Mouse (Mus musculus) forebrain, embryonic 11.5 days (tissue): ENCODE data around the gene Limch1. TPM values are rescaled to one million over a fixed set of nuclear protein-coding genes. Genes with fewer than 3 reads are reported as not detected.

ENCODE experiments used
- ATAC-seq: fragments of 200-750 bp; cut with Nextera tagmentation; replicated peaks from 2 replicates; pipeline ENCODE4 v1.8.0; 2017; ENCODE audit warnings: moderate TSS enrichment; ENCODE audit not compliant: low FRiP score
- DNase-seq: peaks from one replicate; pipeline ENCODE4 v3.0.0-alpha.2; 2017; ENCODE audit warnings: low spot score
- H3K27ac ChIP-seq: fragments of 300-500 bp; sonication (generic); 2 replicates; pipeline ENCODE4 v1.5.1; 2014; ENCODE audit warnings: low read depth, low read length
- H3K27me3 ChIP-seq: fragments of 300-500 bp; sonication (generic); 2 replicates; pipeline ENCODE4 v1.6.1; 2014; ENCODE audit warnings: mild to moderate bottlenecking, low read length, mixed read lengths; ENCODE audit not compliant: control insufficient read depth, insufficient read depth
- H3K36me3 ChIP-seq: fragments of 300-500 bp; sonication (generic); 2 replicates; pipeline ENCODE4 v1.6.1; 2014; ENCODE audit warnings: mild to moderate bottlenecking, low read length, moderate library complexity, mixed read lengths; ENCODE audit not compliant: control insufficient read depth, insufficient read depth
- H3K4me1 ChIP-seq: fragments of 300-500 bp; sonication (generic); replicated peaks from 2 replicates; pipeline ENCODE4 v1.6.1; 2014; ENCODE audit warnings: low read length, mixed read lengths; ENCODE audit not compliant: control insufficient read depth, insufficient read depth
- H3K4me2 ChIP-seq: fragments of 300-500 bp; sonication (generic); 2 replicates; pipeline ENCODE4 v1.6.1; 2014; ENCODE audit warnings: low read depth, mild to moderate bottlenecking, low read length, moderate library complexity, mixed read lengths; ENCODE audit not compliant: severe bottlenecking
- H3K4me3 ChIP-seq: fragments of 300-500 bp; sonication (generic); 2 replicates; pipeline ENCODE4 v1.5.1; 2014; ENCODE audit warnings: low read depth, low read length
- H3K9ac ChIP-seq: fragments of 300-500 bp; sonication (generic); 2 replicates; pipeline ENCODE4 v1.6.1; 2014; ENCODE audit warnings: low read length
- H3K9me3 ChIP-seq: fragments of 300-500 bp; sonication (generic); 2 replicates; pipeline ENCODE4 v1.6.1; 2016; ENCODE audit warnings: low read length, mixed read lengths; ENCODE audit not compliant: control insufficient read depth
- WGBS: fragments of 180-500 bp; shearing (Covaris S2); extraction: QIAGEN DNeasy Blood & Tissue Kit; methylation state at CpG from one replicate; pipeline ENCODE4 v1.1.7; 2014; 5-methylcytosine and 5-hydroxymethylcytosine counted together
- polyA plus RNA-seq: library from polyadenylated mRNA; unstranded; fragments of >200 nt; fragmentation: Nextera tagmentation; extraction: Ambion mirVana; gene quantifications from 2 replicates; pipeline ENCODE4 v1.2.1, GENCODE M21; 2014

The Limch1 gene
- polyA plus RNA-seq, 1 experiment from 2014 or later = 41.7 TPM

GRCm38 (mm10) chr5:66816751-66817150, 71.1 kb downstream of the Limch1 start:
- Histone ChIP-seq H3K4me2 (no peak overlapping the region), H3K4me3 (no peak overlapping the region), H3K9me3 (no peaks in the 10 kb centered on the region), H3K27ac (no peak overlapping the region), H3K27me3 (no peaks in the 10 kb centered on the region), H3K4me1 (peaks cover 5% of the 10 kb centered on the region; the same call in 1 of the 2 replicates), H3K9ac (no peak overlapping the region), H3K36me3 (no peaks in the 10 kb centered on the region)
- DNase-seq = no peak
- WGBS = 79% methylated on average over 18 of the region's 18 CpGs
- no peak for ATAC-seq

DNA sequence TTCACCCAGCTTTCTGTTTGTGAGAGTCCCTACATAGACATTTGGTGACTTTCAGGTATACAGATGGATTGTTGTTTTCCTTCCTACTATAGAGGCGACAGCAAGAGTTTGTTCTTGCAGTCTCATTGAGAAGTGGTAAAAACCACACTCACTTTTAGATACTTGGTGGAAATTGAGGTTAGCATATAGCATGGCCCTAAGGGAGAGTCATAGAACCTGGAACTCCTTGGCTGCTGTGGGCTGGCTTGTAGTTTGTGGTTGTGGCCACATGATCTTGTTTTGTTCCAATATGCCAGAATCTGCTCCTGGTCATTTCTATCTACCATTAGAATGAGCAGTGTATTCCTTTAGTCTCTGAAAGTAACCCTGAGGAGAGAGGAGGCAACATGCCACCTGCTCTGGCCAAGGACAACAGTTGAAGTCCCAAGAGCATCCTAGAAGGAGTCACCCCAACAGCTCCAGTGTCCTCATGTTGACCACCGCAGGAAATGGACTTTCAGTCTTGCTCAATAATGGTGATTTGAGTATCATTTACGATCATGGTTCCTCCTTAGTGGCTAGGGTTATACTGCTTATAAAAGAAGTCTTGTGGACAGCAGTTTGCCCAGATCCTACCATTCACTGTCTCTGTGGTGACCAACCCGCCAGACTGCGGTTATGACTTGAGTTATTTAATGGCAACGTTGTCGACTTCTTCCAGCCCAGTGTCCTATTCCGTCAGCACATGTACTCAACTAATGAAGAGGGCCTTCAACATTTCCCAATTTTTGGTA, 71.7 kb downstream of the Limch1 start:
- DNase-seq (no peak), ATAC-seq (no peak)
- 98% methylated on average over 8 of the region's 8 CpGs for WGBS
- no peaks in the 10 kb centered on the region for H3K9me3 ChIP-seq
- H3K27ac ChIP-seq = no peak overlapping the region
- H3K4me2 ChIP-seq = no peak overlapping the region
- H3K27me3 ChIP-seq = no peaks in the 10 kb centered on the region
- H3K9ac ChIP-seq = no peak overlapping the region
- H3K4me3 ChIP-seq = no peak overlapping the region
- peaks cover 5% of the 10 kb centered on the region; the same call in 1 of the 2 replicates for H3K4me1 ChIP-seq
- H3K36me3 ChIP-seq = no peaks in the 10 kb centered on the region

DNA sequence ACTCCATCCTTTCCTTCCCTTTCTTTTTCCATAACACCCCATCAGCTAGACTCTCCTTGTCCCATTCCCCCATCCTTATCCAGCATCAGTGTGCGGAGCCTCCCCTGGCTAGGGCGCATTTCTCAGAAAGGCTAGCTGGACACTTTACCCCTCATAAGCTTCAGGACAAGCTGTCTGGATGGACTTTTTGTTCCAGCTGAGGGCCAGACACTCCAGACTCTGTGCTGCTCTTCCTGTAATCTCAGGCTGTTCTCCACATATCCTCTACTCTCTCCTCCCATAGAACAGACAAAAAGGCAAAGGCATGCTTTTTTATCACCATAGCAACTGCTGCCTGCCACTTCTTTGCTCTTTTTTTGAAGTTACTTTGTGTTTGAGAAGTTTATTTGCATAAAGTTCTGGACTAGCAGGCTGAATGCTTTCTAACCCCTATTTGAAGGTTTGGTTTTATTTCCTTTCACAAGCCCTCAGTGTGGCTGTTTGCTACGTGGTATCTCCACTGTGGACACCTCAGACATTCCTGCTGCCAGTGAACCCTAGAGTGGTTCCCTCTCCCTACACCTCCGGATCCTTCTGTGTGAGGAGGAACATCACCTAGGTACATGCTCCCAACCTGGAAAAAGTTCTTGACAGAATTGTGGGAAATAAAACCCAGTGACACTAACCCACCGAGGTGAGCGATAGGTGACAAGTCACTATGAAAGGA, 77.0 kb downstream of the Limch1 start:
- DNase-seq (no peak), ATAC-seq (no peak)
- H3K27ac ChIP-seq = no peak overlapping the region
- H3K36me3 ChIP-seq = no peaks in the 10 kb centered on the region
- no peak overlapping the region for H3K9ac ChIP-seq
- no peaks in the 10 kb centered on the region; the same call in 1 of the 2 replicates for H3K4me1 ChIP-seq
- H3K27me3 ChIP-seq = no peaks in the 10 kb centered on the region
- no peaks in the 10 kb centered on the region for H3K9me3 ChIP-seq
- 78% methylated on average over 6 of the region's 6 CpGs for WGBS
- H3K4me3 ChIP-seq = no peak overlapping the region
- H3K4me2 ChIP-seq = no peak overlapping the region

DNA sequence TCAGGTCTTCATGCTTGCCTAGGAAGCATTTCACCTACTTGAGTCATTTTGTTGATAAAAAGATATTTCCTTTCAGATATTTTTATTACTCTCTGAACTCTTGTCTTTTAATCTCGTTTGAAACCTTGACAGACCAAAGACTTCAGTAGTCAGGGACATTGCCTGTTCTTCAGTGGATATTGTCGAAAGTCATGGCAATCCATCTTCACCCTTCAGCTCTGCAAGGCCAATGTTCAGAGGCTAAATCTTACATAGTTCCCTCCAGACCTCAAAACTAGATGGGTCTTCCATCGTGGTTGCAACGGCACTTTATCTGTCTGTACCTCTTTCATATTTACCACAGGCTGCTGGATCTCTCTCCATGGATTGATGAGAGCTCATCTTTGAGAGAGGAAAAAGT, 80.0 kb downstream of the Limch1 start:
- no peaks in the 10 kb centered on the region for H3K27me3 ChIP-seq
- H3K4me2 ChIP-seq = no peak overlapping the region
- no peaks in the 10 kb centered on the region for H3K36me3 ChIP-seq
- no peaks in the 10 kb centered on the region; the same call in 1 of the 2 replicates for H3K4me1 ChIP-seq
- no peak overlapping the region for H3K27ac ChIP-seq
- no peak overlapping the region for H3K9ac ChIP-seq
- no peak overlapping the region for H3K4me3 ChIP-seq
- WGBS = 86% methylated on average over 4 of the region's 4 CpGs
- no peaks in the 10 kb centered on the region for H3K9me3 ChIP-seq
- no peak for DNase-seq
- ATAC-seq = no peak

DNA sequence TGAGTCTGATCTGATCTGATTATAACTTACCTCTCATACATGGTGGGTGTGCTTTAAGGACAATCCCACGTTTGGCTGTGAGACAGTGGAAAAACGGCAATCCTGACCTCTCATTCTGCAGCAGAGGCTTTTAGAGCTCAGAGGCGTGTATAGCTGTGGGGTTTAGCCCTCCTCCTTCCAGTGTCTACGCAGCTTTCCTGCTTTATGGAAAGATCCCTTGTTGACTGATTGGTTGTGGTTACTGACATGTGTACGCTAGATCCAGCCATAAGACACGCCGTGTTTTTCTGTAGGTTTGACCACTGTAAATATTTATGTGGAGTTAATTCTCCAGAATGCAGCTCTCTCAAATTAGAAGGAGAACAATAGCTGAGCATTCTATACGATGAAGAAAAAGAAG, 81.2 kb downstream of the Limch1 start:
- Histone ChIP-seq H3K27me3 (no peaks in the 10 kb centered on the region), H3K27ac (no peak overlapping the region), H3K9me3 (no peaks in the 10 kb centered on the region), H3K4me2 (no peak overlapping the region), H3K4me3 (no peak overlapping the region), H3K9ac (no peak overlapping the region), H3K36me3 (no peaks in the 10 kb centered on the region), H3K4me1 (no peaks in the 10 kb centered on the region; the same call in 1 of the 2 replicates)
- whole genome bisulfite sequencing = 83% methylated on average over 8 of the region's 8 CpGs
- DNase-seq = no peak
- ATAC-seq = no peak

DNA sequence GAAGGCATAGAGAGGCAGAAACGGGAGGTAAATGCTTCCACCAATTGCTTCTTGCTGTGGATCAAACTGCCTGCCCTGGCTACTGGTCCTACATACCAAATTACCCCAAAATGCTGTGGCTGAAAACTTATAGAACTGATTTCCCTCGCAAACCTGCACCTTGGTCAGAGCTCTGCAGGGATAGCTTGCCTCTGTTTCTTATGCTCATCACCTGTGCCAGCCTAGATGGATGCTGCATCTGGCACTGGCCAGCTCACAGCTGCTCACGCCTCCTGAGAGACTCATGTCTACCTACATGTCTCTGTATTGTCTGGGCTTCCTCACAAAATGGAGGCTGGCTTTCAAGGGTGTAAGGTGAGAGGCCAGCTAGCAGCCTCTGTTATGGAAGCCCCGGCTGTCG, 83.9 kb downstream of the Limch1 start:
- DNase-seq (no peak), ATAC-seq (no peak)
- 84% methylated on average over 5 of the region's 5 CpGs for WGBS
- no peaks in the 10 kb centered on the region for H3K9me3 ChIP-seq
- H3K4me2 ChIP-seq = no peak overlapping the region
- H3K9ac ChIP-seq = no peak overlapping the region
- no peak overlapping the region for H3K27ac ChIP-seq
- H3K36me3 ChIP-seq = no peaks in the 10 kb centered on the region
- H3K4me3 ChIP-seq = no peak overlapping the region
- no peaks in the 10 kb centered on the region for H3K27me3 ChIP-seq
- no peaks in the 10 kb centered on the region for H3K4me1 ChIP-seq

GRCm38 (mm10) chr5:66830206-66830605, 84.6 kb downstream of the Limch1 start:
- no peaks in the 10 kb centered on the region for H3K9me3 ChIP-seq
- no peak overlapping the region for H3K4me2 ChIP-seq
- no peak for DNase-seq
- no peaks in the 10 kb centered on the region for H3K36me3 ChIP-seq
- no peak for ATAC-seq
- no peaks in the 10 kb centered on the region for H3K27me3 ChIP-seq
- 97% methylated on average over 10 of the region's 10 CpGs for WGBS
- no peak overlapping the region for H3K9ac ChIP-seq
- no peaks in the 10 kb centered on the region for H3K4me1 ChIP-seq
- H3K4me3 ChIP-seq = no peak overlapping the region
- H3K27ac ChIP-seq = no peak overlapping the region

GRCm38 (mm10) chr5:66834756-66835155, 89.1 kb downstream of the Limch1 start:
- Histone ChIP-seq H3K36me3 (no peaks in the 10 kb centered on the region), H3K9me3 (no peaks in the 10 kb centered on the region), H3K4me1 (no peaks in the 10 kb centered on the region), H3K4me3 (no peak overlapping the region), H3K27me3 (no peaks in the 10 kb centered on the region), H3K9ac (no peak overlapping the region), H3K27ac (no peak overlapping the region), H3K4me2 (no peak overlapping the region)
- 85% methylated on average over 6 of the region's 6 CpGs for WGBS
- DNase-seq (no peak), ATAC-seq (no peak)
